Mouse (Mus musculus): ENCODE measurements around the gene Myrfl.

Gene Myrfl

GRCm38 (mm10) chr10:116921416-116921815 lies 24.7 kb upstream of the Myrfl start:
- Histone ChIP-seq H3K27me3 (ENCODE audit: control insufficient read depth, insufficient read depth, low read length, poor library complexity, severe bottlenecking) (no peaks in the 10 kb centered on the region), H3K36me3 (ENCODE audit: control insufficient read depth, insufficient read depth, low read length, poor library complexity, severe bottlenecking) (peaks cover 3% of the 10 kb centered on the region)
- no peak for DNase-seq (ENCODE audit: low read depth, low spot score)

GRCm38 (mm10) chr10:116920641-116921040 lies 23.9 kb upstream of the Myrfl start:
- H3K27me3 ChIP-seq (ENCODE audit: control insufficient read depth, insufficient read depth, low read length, poor library complexity, severe bottlenecking) = no peaks in the 10 kb centered on the region
- H3K36me3 ChIP-seq (ENCODE audit: control insufficient read depth, insufficient read depth, low read length, poor library complexity, severe bottlenecking) = peaks cover 5% of the 10 kb centered on the region
- no peak for DNase-seq (ENCODE audit: low read depth, low spot score)

DNA sequence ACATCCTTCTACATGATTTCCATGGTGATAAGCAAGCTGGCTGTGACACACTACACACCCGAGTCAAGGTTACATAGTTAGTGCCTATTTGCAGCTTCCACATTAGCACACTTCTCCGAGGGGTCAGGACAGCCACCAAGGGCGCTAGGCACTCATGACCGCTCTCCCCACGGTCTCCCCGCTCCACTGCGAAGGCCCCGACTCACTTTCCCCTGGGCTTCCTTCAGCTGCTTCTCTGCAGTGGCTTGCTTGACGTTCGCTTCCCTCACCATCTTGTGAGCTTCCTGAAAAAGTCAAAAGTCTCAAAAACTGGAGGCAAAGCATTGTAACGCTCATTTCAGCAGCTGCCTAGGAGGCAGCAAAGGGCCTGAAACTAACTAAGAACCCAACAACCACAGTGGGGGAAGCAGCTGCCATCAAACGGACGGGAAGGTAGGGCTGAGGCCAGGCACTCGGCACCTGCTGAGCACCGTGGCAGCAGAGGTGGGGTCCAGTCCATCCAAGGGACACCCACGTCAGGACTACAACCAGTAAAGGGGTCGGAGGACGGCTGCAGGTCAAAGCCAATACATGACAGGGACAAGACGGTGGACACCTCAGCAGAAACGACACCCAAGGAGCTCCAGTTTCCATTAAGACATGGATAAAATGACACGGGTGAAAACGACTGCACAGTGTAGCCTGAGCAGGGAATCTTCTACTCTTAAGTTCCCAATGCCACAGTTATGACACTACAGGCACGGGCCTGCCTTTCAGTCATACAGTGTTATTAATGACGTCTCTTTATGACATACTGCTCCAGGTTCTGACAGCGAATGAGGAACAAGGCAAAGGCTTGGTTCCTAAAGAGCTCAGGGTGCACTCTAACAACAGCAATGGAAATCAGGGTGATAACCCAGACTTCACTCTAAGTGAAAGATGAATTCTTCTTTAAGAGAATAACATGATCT lies 22.9 kb upstream of the Myrfl start:
- Histone ChIP-seq H3K36me3 (ENCODE audit: control insufficient read depth, insufficient read depth, low read length, poor library complexity, severe bottlenecking) (peaks cover 5% of the 10 kb centered on the region), H3K27me3 (ENCODE audit: control insufficient read depth, insufficient read depth, low read length, poor library complexity, severe bottlenecking) (no peaks in the 10 kb centered on the region)
- DNase-seq (ENCODE audit: low read depth, low spot score) = peak; percentile 24

DNA sequence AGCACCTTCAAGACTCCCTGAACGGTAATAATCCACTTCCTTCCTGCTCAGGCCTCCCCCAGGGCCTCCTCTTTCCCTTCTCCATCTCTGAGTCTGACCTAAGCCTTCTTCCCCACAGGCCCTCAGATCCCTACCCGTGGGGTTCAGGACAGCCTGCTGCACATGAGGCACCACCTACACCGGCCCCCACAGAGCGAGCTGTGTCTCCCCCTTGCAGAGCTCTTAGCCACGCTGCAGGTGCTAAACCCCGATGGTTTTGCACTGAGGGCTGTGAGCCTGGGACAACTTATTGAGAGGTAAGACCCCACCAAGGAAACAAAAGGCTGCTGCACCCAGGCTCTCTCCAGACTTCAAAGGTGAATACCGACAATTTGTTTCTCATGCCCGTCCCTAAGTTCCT lies 19.9 kb upstream of the Myrfl start:
- H3K27me3 ChIP-seq (ENCODE audit: control insufficient read depth, insufficient read depth, low read length, poor library complexity, severe bottlenecking) = no peaks in the 10 kb centered on the region
- H3K36me3 ChIP-seq (ENCODE audit: control insufficient read depth, insufficient read depth, low read length, poor library complexity, severe bottlenecking) = peaks cover 9% of the 10 kb centered on the region
- no peak for DNase-seq (ENCODE audit: low read depth, low spot score)

GRCm38 (mm10) chr10:116915286-116915685 lies 18.6 kb upstream of the Myrfl start:
- H3K36me3 ChIP-seq (ENCODE audit: control insufficient read depth, insufficient read depth, low read length, poor library complexity, severe bottlenecking) = peaks cover 12% of the 10 kb centered on the region
- no peak for DNase-seq (ENCODE audit: low read depth, low spot score)
- H3K27me3 ChIP-seq (ENCODE audit: control insufficient read depth, insufficient read depth, low read length, poor library complexity, severe bottlenecking) = no peaks in the 10 kb centered on the region

- Histone ChIP-seq H3K27me3 (ENCODE audit: control insufficient read depth, insufficient read depth, low read length, poor library complexity, severe bottlenecking) (no peaks in the 10 kb centered on the region), H3K36me3 (ENCODE audit: control insufficient read depth, insufficient read depth, low read length, poor library complexity, severe bottlenecking) (peaks cover 16% of the 10 kb centered on the region)
- DNase-seq (ENCODE audit: low read depth, low spot score) = no peak
These were observed 17.9 kb upstream of the Myrfl start for GRCm38 (mm10) chr10:116914586-116914985.

- no peaks in the 10 kb centered on the region for H3K27me3 ChIP-seq (ENCODE audit: control insufficient read depth, insufficient read depth, low read length, poor library complexity, severe bottlenecking)
- DNase-seq (ENCODE audit: low read depth, low spot score) = no peak
- H3K36me3 ChIP-seq (ENCODE audit: control insufficient read depth, insufficient read depth, low read length, poor library complexity, severe bottlenecking) = peaks cover 16% of the 10 kb centered on the region
These were observed 17.0 kb upstream of the Myrfl start for GRCm38 (mm10) chr10:116913647-116914273.

- no peaks in the 10 kb centered on the region for H3K27me3 ChIP-seq (ENCODE audit: control insufficient read depth, insufficient read depth, low read length, poor library complexity, severe bottlenecking)
These were observed 16.1 kb upstream of the Myrfl start for GRCm38 (mm10) chr10:116912850-116913249.

GRCm38 (mm10) chr10:116908901-116909642 lies 12.4 kb upstream of the Myrfl start:
- H3K36me3 ChIP-seq (ENCODE audit: control insufficient read depth, insufficient read depth, low read length, poor library complexity, severe bottlenecking) = peaks cover 10% of the 10 kb centered on the region
- no peaks in the 10 kb centered on the region for H3K27me3 ChIP-seq (ENCODE audit: control insufficient read depth, insufficient read depth, low read length, poor library complexity, severe bottlenecking)
- no peak for DNase-seq (ENCODE audit: low read depth, low spot score)

More at GRCm38 (mm10) chr10:116912850-116913249, 16.1 kb upstream of the Myrfl start:
- peaks cover 13% of the 10 kb centered on the region for H3K36me3 ChIP-seq (ENCODE audit: control insufficient read depth, insufficient read depth, low read length, poor library complexity, severe bottlenecking)
- no peak for DNase-seq (ENCODE audit: low read depth, low spot score)

DNA sequence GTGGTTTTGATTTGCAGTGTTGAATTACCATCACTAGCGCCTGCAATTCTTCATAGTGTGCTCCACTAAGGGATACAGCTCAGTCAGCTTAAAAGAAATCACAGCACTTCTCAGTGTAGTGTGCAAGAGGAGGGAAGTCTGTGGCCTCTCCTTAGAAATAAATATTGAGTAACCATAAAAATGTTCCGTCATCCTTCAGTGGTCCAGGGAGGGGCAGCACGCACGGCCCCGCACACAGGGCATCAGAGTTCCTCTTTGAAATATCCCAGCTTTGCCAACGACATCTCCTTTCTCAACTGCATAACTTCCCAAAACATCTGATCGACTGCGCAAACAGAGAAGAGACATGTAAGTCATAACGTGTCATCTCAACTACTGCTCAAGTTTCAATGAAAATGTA lies 10.1 kb upstream of the Myrfl start:
- Histone ChIP-seq H3K27me3 (ENCODE audit: control insufficient read depth, insufficient read depth, low read length, poor library complexity, severe bottlenecking) (no peaks in the 10 kb centered on the region), H3K36me3 (ENCODE audit: control insufficient read depth, insufficient read depth, low read length, poor library complexity, severe bottlenecking) (peaks cover 9% of the 10 kb centered on the region)
- no peak for DNase-seq (ENCODE audit: low read depth, low spot score)

DNA sequence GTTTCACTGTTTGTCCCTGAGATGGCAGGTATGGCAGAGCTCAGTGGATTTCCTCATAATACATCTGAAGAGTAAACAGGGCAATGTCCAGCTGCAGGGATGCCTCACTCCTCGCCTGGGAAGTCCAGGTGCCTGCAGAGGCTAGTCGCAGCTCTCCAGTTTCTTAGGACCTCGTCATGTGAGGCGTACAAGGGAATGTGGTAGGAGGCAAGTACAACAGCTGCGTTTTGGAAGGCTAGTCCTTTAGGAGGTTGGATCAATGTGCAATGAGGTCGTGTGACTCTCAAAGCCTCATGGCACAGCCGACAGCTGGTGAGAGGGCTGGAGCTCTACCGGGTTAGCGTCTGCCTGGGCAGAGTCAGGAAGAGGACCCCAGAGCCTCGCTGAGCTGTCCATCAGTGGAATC lies 7.8 kb upstream of the Myrfl start:
- H3K27me3 ChIP-seq (ENCODE audit: control insufficient read depth, insufficient read depth, low read length, poor library complexity, severe bottlenecking) = no peaks in the 10 kb centered on the region
- H3K36me3 ChIP-seq (ENCODE audit: control insufficient read depth, insufficient read depth, low read length, poor library complexity, severe bottlenecking) = no peaks in the 10 kb centered on the region; the same call in 1 of the 2 replicates
- DNase-seq (ENCODE audit: low read depth, low spot score) = no peak

GRCm38 (mm10) chr10:116895108-116895833 lies 1.4 kb downstream of the Myrfl start:
- Histone ChIP-seq H3K27me3 (ENCODE audit: control insufficient read depth, insufficient read depth, low read length, poor library complexity, severe bottlenecking) (no peaks in the 10 kb centered on the region), H3K36me3 (ENCODE audit: control insufficient read depth, insufficient read depth, low read length, poor library complexity, severe bottlenecking) (no peaks in the 10 kb centered on the region)
- no peak for DNase-seq (ENCODE audit: low read depth, low spot score)

- DNase-seq (ENCODE audit: low read depth, low spot score) = no peak
- no peaks in the 10 kb centered on the region for H3K27me3 ChIP-seq (ENCODE audit: control insufficient read depth, insufficient read depth, low read length, poor library complexity, severe bottlenecking)
- H3K36me3 ChIP-seq (ENCODE audit: control insufficient read depth, insufficient read depth, low read length, poor library complexity, severe bottlenecking) = no peaks in the 10 kb centered on the region
These were observed 2.2 kb downstream of the Myrfl start for GRCm38 (mm10) chr10:116894540-116894939.

DNA sequence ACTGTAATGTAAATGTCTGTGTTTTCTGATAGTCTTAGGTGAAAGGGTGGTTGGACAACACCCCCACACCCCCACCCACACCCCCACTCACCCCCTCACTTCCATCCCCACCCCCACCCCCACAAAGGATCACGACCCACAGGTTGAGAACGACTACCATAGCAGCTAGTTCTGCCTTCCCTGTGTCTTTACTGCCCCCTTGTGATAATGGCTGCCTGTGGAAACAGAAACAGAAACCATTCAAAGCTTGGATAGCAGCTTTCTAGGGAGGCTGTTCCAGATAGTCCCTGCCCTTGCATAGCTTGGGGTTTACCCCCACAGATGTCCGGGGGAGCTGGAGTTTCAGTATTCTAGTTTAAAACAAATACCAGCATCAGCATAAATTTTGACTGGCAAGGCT lies 3.0 kb downstream of the Myrfl start:
- H3K36me3 ChIP-seq (ENCODE audit: control insufficient read depth, insufficient read depth, low read length, poor library complexity, severe bottlenecking) = no peaks in the 10 kb centered on the region
- no peaks in the 10 kb centered on the region for H3K27me3 ChIP-seq (ENCODE audit: control insufficient read depth, insufficient read depth, low read length, poor library complexity, severe bottlenecking)
- peak; percentile 55 for DNase-seq (ENCODE audit: low read depth, low spot score)
